30 mouse cellular contexts compared by ENCODE assay signal in genomic region chr9:40234233-40235072, GRCm38 (mm10). TPM values are rescaled to one million over a fixed set of nuclear protein-coding genes. Genes with fewer than 3 reads are reported as not detected.
DNase-seq lines count a peak whose midpoint lies in the region; ATAC-seq and TF ChIP-seq lines count a peak whose summit lies in the region.
"Had no signal": no experiment of that assay in that cellular context is flagged by ENCODE, and none has a peak within 500 bp of the region (broad histone marks: within the 10 kb centered on the region; RNA-seq: fewer than 3 reads in every experiment).

No protein-coding gene starts in this region.

- no peak overlapping the region for H3K27ac ChIP-seq in hindbrain, embryonic 11.5 days (ENCODE audit: low read depth, low read length)
- H3K27ac ChIP-seq in hindbrain, postnatal 0 days: no peak overlapping the region
- H3K27ac ChIP-seq in midbrain, embryonic 11.5 days (ENCODE audit: low read depth, low read length): no peak overlapping the region
- H3K27ac ChIP-seq in midbrain, embryonic 15.5 days: no peak overlapping the region
- no peak overlapping the region for H3K27ac ChIP-seq in embryonic facial prominence, embryonic 13.5 days
- no peak overlapping the region for H3K27ac ChIP-seq in intestine, embryonic 15.5 days
- H3K27ac ChIP-seq: forebrain, embryonic 15.5 days; layer of hippocampus, adult 2 months had no signal

- 62% methylated on average over 10 of the region's 10 CpGs for WGBS in hindbrain, embryonic 11.5 days
- 50% methylated on average over 10 of the region's 10 CpGs for WGBS in hindbrain, postnatal 0 days
- WGBS in midbrain, embryonic 11.5 days: 62% methylated on average over 10 of the region's 10 CpGs
- 53% methylated on average over 10 of the region's 10 CpGs for WGBS in midbrain, embryonic 15.5 days
- 58% methylated on average over 10 of the region's 10 CpGs for WGBS in embryonic facial prominence, embryonic 13.5 days
- WGBS in intestine, embryonic 15.5 days: 56% methylated on average over 10 of the region's 10 CpGs
- 71% methylated on average over 10 of the region's 10 CpGs for WGBS in lung, adult 2 months

- no peak overlapping the region for H3K4me3 ChIP-seq in hindbrain, embryonic 11.5 days (ENCODE audit: low read depth, low read length)
- H3K4me3 ChIP-seq in hindbrain, postnatal 0 days (ENCODE audit: low read length): no peak overlapping the region
- H3K4me3 ChIP-seq in midbrain, embryonic 11.5 days (ENCODE audit: low read depth, low read length): no peak overlapping the region
- H3K4me3 ChIP-seq in midbrain, embryonic 15.5 days: no peak overlapping the region
- no peak overlapping the region for H3K4me3 ChIP-seq in embryonic facial prominence, embryonic 13.5 days
- no peak overlapping the region for H3K4me3 ChIP-seq in intestine, embryonic 15.5 days (replicated peaks)
- no peak overlapping the region for H3K4me3 ChIP-seq in lung, adult 2 months (replicated peaks; ENCODE audit: extremely low read depth, low read depth, low read length)
- H3K4me3 ChIP-seq: forebrain, embryonic 15.5 days; layer of hippocampus, adult 2 months had no signal

- no peaks in the 10 kb centered on the region for H3K9me3 ChIP-seq in hindbrain, embryonic 11.5 days (ENCODE audit: control insufficient read depth, low read length)
- no peaks in the 10 kb centered on the region for H3K9me3 ChIP-seq in hindbrain, postnatal 0 days (ENCODE audit: low read length)
- H3K9me3 ChIP-seq in midbrain, embryonic 11.5 days (ENCODE audit: control insufficient read depth, low read length): no peaks in the 10 kb centered on the region
- H3K9me3 ChIP-seq in midbrain, embryonic 15.5 days: no peaks in the 10 kb centered on the region
- H3K9me3 ChIP-seq in embryonic facial prominence, embryonic 13.5 days: no peaks in the 10 kb centered on the region
- H3K9me3 ChIP-seq in intestine, embryonic 15.5 days: no peaks in the 10 kb centered on the region
- H3K9me3 ChIP-seq: forebrain, embryonic 15.5 days had no signal

- H3K4me2 ChIP-seq in hindbrain, embryonic 11.5 days (replicated peaks; ENCODE audit: low read depth, low read length): no peak overlapping the region
- H3K4me2 ChIP-seq in hindbrain, postnatal 0 days (ENCODE audit: low read depth, low read length): no peak overlapping the region
- no peak overlapping the region for H3K4me2 ChIP-seq in midbrain, embryonic 11.5 days
- no peak overlapping the region for H3K4me2 ChIP-seq in midbrain, embryonic 15.5 days
- H3K4me2 ChIP-seq in embryonic facial prominence, embryonic 13.5 days: no peak overlapping the region
- no peak overlapping the region for H3K4me2 ChIP-seq in intestine, embryonic 15.5 days (replicated peaks)
- H3K4me2 ChIP-seq: forebrain, embryonic 15.5 days had no signal

- no peak for DNase-seq in hindbrain, embryonic 11.5 days (ENCODE audit: low spot score)
- DNase-seq in hindbrain, postnatal 0 days (ENCODE audit: low spot score): no peak
- no peak for DNase-seq in midbrain, embryonic 11.5 days (ENCODE audit: low spot score, missing footprints)
- no peak for DNase-seq in thymus, postnatal 25 days
- no peak for DNase-seq in lung, adult 2 months
- DNase-seq: cerebellum, adult 2 months; cerebellum, postnatal 36 days; gastrocnemius, postnatal 25 days; kidney, adult 8-10 months; liver, postnatal 0 days; lung, postnatal 14 days; right cerebral cortex, postnatal 14 days; spleen, adult 18-20 months; thymus, adult 18-20 months had no signal

- H3K27me3 ChIP-seq in hindbrain, embryonic 11.5 days (ENCODE audit: control insufficient read depth, insufficient read depth, low read length): no peaks in the 10 kb centered on the region
- H3K27me3 ChIP-seq in hindbrain, postnatal 0 days (ENCODE audit: insufficient read depth, low read length): no peaks in the 10 kb centered on the region
- H3K27me3 ChIP-seq in midbrain, embryonic 11.5 days (ENCODE audit: control insufficient read depth, insufficient read depth, low read length): no peaks in the 10 kb centered on the region
- H3K27me3 ChIP-seq in midbrain, embryonic 15.5 days (replicated peaks): no peaks in the 10 kb centered on the region
- H3K27me3 ChIP-seq in embryonic facial prominence, embryonic 13.5 days: peaks cover 14% of the 10 kb centered on the region
- no peaks in the 10 kb centered on the region for H3K27me3 ChIP-seq in intestine, embryonic 15.5 days (replicated peaks)
- H3K27me3 ChIP-seq: CH12.LX; forebrain, embryonic 15.5 days had no signal

- H3K9ac ChIP-seq in hindbrain, embryonic 11.5 days (ENCODE audit: low read depth, low read length): no peak overlapping the region
- H3K9ac ChIP-seq in hindbrain, postnatal 0 days (replicated peaks; ENCODE audit: low read length): no peak overlapping the region
- no peak overlapping the region for H3K9ac ChIP-seq in midbrain, embryonic 11.5 days (ENCODE audit: low read length)
- H3K9ac ChIP-seq in midbrain, embryonic 15.5 days: no peak overlapping the region
- H3K9ac ChIP-seq in embryonic facial prominence, embryonic 13.5 days: no peak overlapping the region
- H3K9ac ChIP-seq in intestine, embryonic 15.5 days: no peak overlapping the region
- H3K9ac ChIP-seq: forebrain, embryonic 15.5 days; liver, postnatal 0 days had no signal

- no peak for TF ChIP-seq POLR2A in lung, adult 2 months (IDR thresholded peaks at IDR 0.05; ENCODE audit: borderline replicate concordance, extremely low read depth, low read depth, low read length)

- no peaks in the 10 kb centered on the region for H3K36me3 ChIP-seq in hindbrain, embryonic 11.5 days (ENCODE audit: control insufficient read depth, insufficient read depth, low read length)
- H3K36me3 ChIP-seq in hindbrain, postnatal 0 days (ENCODE audit: insufficient read depth, low read length): no peaks in the 10 kb centered on the region
- no peaks in the 10 kb centered on the region for H3K36me3 ChIP-seq in midbrain, embryonic 11.5 days (ENCODE audit: control insufficient read depth, insufficient read depth, low read length)
- no peaks in the 10 kb centered on the region for H3K36me3 ChIP-seq in midbrain, embryonic 15.5 days (replicated peaks)
- no peaks in the 10 kb centered on the region for H3K36me3 ChIP-seq in embryonic facial prominence, embryonic 13.5 days
- no peaks in the 10 kb centered on the region for H3K36me3 ChIP-seq in intestine, embryonic 15.5 days
- H3K36me3 ChIP-seq: forebrain, embryonic 15.5 days had no signal

- no peak for TF ChIP-seq CTCF in hindbrain, postnatal 0 days (IDR thresholded peaks at IDR 0.05; ENCODE audit: low read depth)
- no peak for TF ChIP-seq CTCF in lung, adult 2 months (IDR thresholded peaks at IDR 0.05; ENCODE audit: insufficient read depth, low read length)

- peak; percentile 47; the same call in 1 of the 2 replicates for ATAC-seq in hindbrain, embryonic 11.5 days (ENCODE audit: low FRiP score)
- no peak for ATAC-seq in hindbrain, postnatal 0 days
- ATAC-seq in midbrain, embryonic 11.5 days (ENCODE audit: low FRiP score): peak; percentile 59; the same call in 1 of the 2 replicates
- ATAC-seq in midbrain, embryonic 15.5 days (replicated peaks): no peak
- peak; percentile 32; the same call in 1 of the 2 replicates for ATAC-seq in embryonic facial prominence, embryonic 13.5 days (ENCODE audit: insufficient number of reproducible peaks, insufficient read depth, low FRiP score, low TSS enrichment, low read depth)
- ATAC-seq in intestine, embryonic 15.5 days: peak; percentile 56; the same call in 1 of the 2 replicates
- ATAC-seq: forebrain, embryonic 15.5 days; liver, postnatal 0 days had no signal

- H3K4me1 ChIP-seq in hindbrain, embryonic 11.5 days (replicated peaks; ENCODE audit: control insufficient read depth, insufficient read depth, low read length): no peaks in the 10 kb centered on the region
- H3K4me1 ChIP-seq in hindbrain, postnatal 0 days (ENCODE audit: insufficient read depth, low read length): no peaks in the 10 kb centered on the region
- H3K4me1 ChIP-seq in midbrain, embryonic 11.5 days (ENCODE audit: control insufficient read depth, insufficient read depth, low read length): no peaks in the 10 kb centered on the region
- peaks cover under 1% of the 10 kb centered on the region; the same call in 1 of the 2 replicates for H3K4me1 ChIP-seq in midbrain, embryonic 15.5 days
- peaks cover 5% of the 10 kb centered on the region; the same call in 1 of the 2 replicates for H3K4me1 ChIP-seq in embryonic facial prominence, embryonic 13.5 days
- H3K4me1 ChIP-seq in intestine, embryonic 15.5 days (replicated peaks): no peaks in the 10 kb centered on the region
- H3K4me1 ChIP-seq in lung, adult 2 months (ENCODE audit: control insufficient read depth, insufficient read depth, low read length): no peaks in the 10 kb centered on the region

RNA-seq across cellular contexts. Expression of gene Scn3b, which starts 34.6 kb away (rescaled TPM):
- polyA plus RNA-seq in hindbrain, embryonic 11.5 days (2014; fragmentation: Nextera tagmentation; extraction: Ambion mirVana): 22.5 and 23.5 TPM in 2 replicates
- total RNA-seq in hindbrain, postnatal 0 days (2014; rRNA removed): 154 and 159 TPM in 2 replicates
- polyA plus RNA-seq in hindbrain, postnatal 0 days (2015; fragmentation: Nextera tagmentation; extraction: Ambion mirVana): 94.5 and 109 TPM in 2 replicates
- 18.6 and 21.2 TPM in 2 replicates for polyA plus RNA-seq in midbrain, embryonic 11.5 days (2014; fragmentation: Nextera tagmentation; extraction: Ambion mirVana)
- polyA plus RNA-seq in midbrain, embryonic 15.5 days (2015; fragmentation: Nextera tagmentation; extraction: Ambion mirVana): 156 and 169 TPM in 2 replicates
- 2.8 and 3.0 TPM in 2 replicates for polyA plus RNA-seq in embryonic facial prominence, embryonic 13.5 days (2015; fragmentation: Nextera tagmentation; extraction: Ambion mirVana)
- polyA plus RNA-seq in intestine, embryonic 15.5 days (2015; fragmentation: Nextera tagmentation; extraction: Ambion mirVana): 4.5 and 6.2 TPM in 2 replicates
- polyA plus RNA-seq in lung, adult 2 months (2012; rRNA removed): 23.6 and 33.2 TPM in 2 replicates
- total RNA-seq: megakaryocyte, adult 5-6 weeks; monocyte, adult 5-6 weeks; neutrophil, adult 5-6 weeks had no signal
- polyA plus RNA-seq: liver, adult 2 months had no signal

RNA-seq across cellular contexts. Expression of gene Zfp202, which starts 42.3 kb away (rescaled TPM):
- polyA plus RNA-seq in hindbrain, embryonic 11.5 days (2014; fragmentation: Nextera tagmentation; extraction: Ambion mirVana): 5.6 and 8.6 TPM in 2 replicates
- total RNA-seq in hindbrain, postnatal 0 days (2014; rRNA removed): 8.1 TPM in 2 replicates
- polyA plus RNA-seq in hindbrain, postnatal 0 days (2015; fragmentation: Nextera tagmentation; extraction: Ambion mirVana): 4.9 TPM in 2 replicates
- 6.8 and 7.3 TPM in 2 replicates for polyA plus RNA-seq in midbrain, embryonic 11.5 days (2014; fragmentation: Nextera tagmentation; extraction: Ambion mirVana)
- polyA plus RNA-seq in midbrain, embryonic 15.5 days (2015; fragmentation: Nextera tagmentation; extraction: Ambion mirVana): 13.1 and 13.7 TPM in 2 replicates
- polyA plus RNA-seq in embryonic facial prominence, embryonic 13.5 days (2015; fragmentation: Nextera tagmentation; extraction: Ambion mirVana): 6.9 and 8.1 TPM in 2 replicates
- 4.1 TPM in 2 replicates for polyA plus RNA-seq in intestine, embryonic 15.5 days (2015; fragmentation: Nextera tagmentation; extraction: Ambion mirVana)
- 0.65 and 1.1 TPM in 2 replicates for polyA plus RNA-seq in lung, adult 2 months (2012; rRNA removed)

RNA-seq across cellular contexts. Expression of gene Olfr986, which starts 53.7 kb away (rescaled TPM):
- polyA plus RNA-seq in hindbrain, embryonic 11.5 days (2014; fragmentation: Nextera tagmentation; extraction: Ambion mirVana): not detected in 2 replicates
- not detected in 2 replicates for total RNA-seq in hindbrain, postnatal 0 days (2014; rRNA removed)
- not detected in 2 replicates for polyA plus RNA-seq in hindbrain, postnatal 0 days (2015; fragmentation: Nextera tagmentation; extraction: Ambion mirVana)
- not detected in 2 replicates for polyA plus RNA-seq in midbrain, embryonic 11.5 days (2014; fragmentation: Nextera tagmentation; extraction: Ambion mirVana)
- polyA plus RNA-seq in midbrain, embryonic 15.5 days (2015; fragmentation: Nextera tagmentation; extraction: Ambion mirVana): 0.08 and 0.11 TPM in 2 replicates
- polyA plus RNA-seq in embryonic facial prominence, embryonic 13.5 days (2015; fragmentation: Nextera tagmentation; extraction: Ambion mirVana): not detected in 2 replicates
- polyA plus RNA-seq in intestine, embryonic 15.5 days (2015; fragmentation: Nextera tagmentation; extraction: Ambion mirVana): not detected in 2 replicates
- not detected in 2 replicates for polyA plus RNA-seq in lung, adult 2 months (2012; rRNA removed)
- total RNA-seq: adrenal gland, postnatal 4 days; gastrocnemius, postnatal 25 days; heart, adult 8-10 months; hematopoietic stem cell, adult 5-6 weeks; layer of hippocampus, adult 2 months; left cerebral cortex, postnatal 25 days; megakaryocyte, adult 5-6 weeks; monocyte, adult 5-6 weeks; neutrophil, adult 5-6 weeks had no signal
- polyA plus RNA-seq: cerebellum, adult 2 months; embryonic facial prominence, embryonic 11.5 days; forebrain, embryonic 15.5 days; heart, embryonic 16.5 days; liver, adult 2 months; liver, postnatal 0 days had no signal

Comparison
In these comparisons a context has a peak if more than half of its experiments do, and no peak if none do; other contexts are left out.
1. ATAC-seq: peak in hindbrain, embryonic 11.5 days (single experiment), midbrain, embryonic 11.5 days (single experiment), embryonic facial prominence, embryonic 13.5 days (single experiment) and intestine, embryonic 15.5 days (single experiment); none in hindbrain, postnatal 0 days (single experiment) and midbrain, embryonic 15.5 days (single experiment).